Mouse (Mus musculus) B cell, adult 67 days (primary cell): ENCODE data around the gene Tbc1d16. TPM values are rescaled to one million over a fixed set of nuclear protein-coding genes. Genes with fewer than 3 reads are reported as not detected.

ENCODE experiments used
- total RNA-seq, 2 experiments: library from RNA; stranded (reverse); gene quantifications; 4 replicates each; pipeline ENCODE4 v1.2.4; 2023

Gene Tbc1d16
- total RNA-seq: 1 to 10 TPM in 1 of 2 experiments, not detected in 1; 1.4 TPM

GRCm38 (mm10) chr11:119228091-119228781 is at the start of gene Tbc1d16, which contains the start of gene Ccdc40:
TSS of gene Tbc1d16 (minus strand) at chr11:119228499.
TSS of gene Ccdc40 (plus strand) at chr11:119228572.

GRCm38 (mm10) chr11:119267768-119268556 is 39.7 kb upstream of the Tbc1d16 start, which contains the start of gene Gaa:
TSS of gene Gaa (plus strand) at chr11:119267887.

Other genes with a start within 250 kb of the Tbc1d16 start
- not detected for gene Enpp7, start 240.3 kb downstream of the Tbc1d16 start, total RNA-seq
- gene Cbx2, start 205.5 kb downstream of the Tbc1d16 start, total RNA-seq: 1 to 10 TPM; 6.4 to 7.5 TPM
- 10 to 100 TPM; 14.2 to 16.6 TPM for gene Cbx8, start 187.5 kb downstream of the Tbc1d16 start, total RNA-seq
- 10 to 100 TPM; 81.1 to 83.2 TPM for gene Cbx4, start 142.3 kb downstream of the Tbc1d16 start, total RNA-seq
- gene Ccdc40, start 73 bp upstream of the Tbc1d16 start, total RNA-seq: under 1 TPM; 0.44 to 0.81 TPM
- gene Gaa, start 39.4 kb upstream of the Tbc1d16 start, total RNA-seq: 10 to 100 TPM; 82.2 to 97.4 TPM
- 100 to 1,000 TPM; 224 to 227 TPM for gene Eif4a3, start 71.6 kb upstream of the Tbc1d16 start, total RNA-seq
- gene Card14, start 79.3 kb upstream of the Tbc1d16 start, total RNA-seq: not detected
- gene Sgsh, start 127.0 kb upstream of the Tbc1d16 start, total RNA-seq: 10 to 100 TPM; 23.8 to 38.0 TPM
- gene Slc26a11, start 127.1 kb upstream of the Tbc1d16 start, total RNA-seq: 10 to 100 TPM; 26.6 TPM
- gene Rnf213, start 164.6 kb upstream of the Tbc1d16 start, total RNA-seq: 100 to 1,000 TPM in 1 of 2 experiments, 10 to 100 TPM in 1; 91.8 to 129 TPM